Mouse (Mus musculus) testis, adult 2 months (tissue): Measurements from ENCODE around the gene Akap17b.

Experiments
- CTCF ChIP-seq: fragments of 200-500 bp; IDR thresholded peaks from 2 replicates; pipeline ENCODE4 v1.5.1; 2012; ENCODE audit warnings: low read depth, mild to moderate bottlenecking, inconsistent platforms, low read length, moderate library complexity; ENCODE audit not compliant: control insufficient read depth, insufficient read depth, insufficient replicate concordance
- POLR2A ChIP-seq: fragments of 200-500 bp; IDR thresholded peaks from 2 replicates; pipeline ENCODE4 v1.6.1; 2012; ENCODE audit warnings: low read depth, mild to moderate bottlenecking, inconsistent platforms, low read length, moderate library complexity; ENCODE audit not compliant: control insufficient read depth

- no peak for TF ChIP-seq CTCF
- TF ChIP-seq POLR2A = no peak
Observed at GRCm38 (mm10) chrX:36586629-36587303, 58.4 kb downstream of the Akap17b start.
